Mouse (Mus musculus): ENCODE data around the gene Cx3cr1.

- TF ChIP-seq CTCF (IDR thresholded peaks at IDR 0.05; ENCODE audit: borderline replicate concordance, control insufficient read depth, extremely low read depth, insufficient read depth, low read length, poor library complexity) = no peak
- TF ChIP-seq POLR2A (IDR thresholded peaks at IDR 0.05; ENCODE audit: control insufficient read depth, extremely low read depth, insufficient read depth, low read length, poor library complexity) = no peak
These were observed 32.3 kb downstream of the Cx3cr1 start for GRCm38 (mm10) chr9:120037414-120037813.
